7 mouse cellular contexts compared by ENCODE assay signal in the genomic region with DNA sequence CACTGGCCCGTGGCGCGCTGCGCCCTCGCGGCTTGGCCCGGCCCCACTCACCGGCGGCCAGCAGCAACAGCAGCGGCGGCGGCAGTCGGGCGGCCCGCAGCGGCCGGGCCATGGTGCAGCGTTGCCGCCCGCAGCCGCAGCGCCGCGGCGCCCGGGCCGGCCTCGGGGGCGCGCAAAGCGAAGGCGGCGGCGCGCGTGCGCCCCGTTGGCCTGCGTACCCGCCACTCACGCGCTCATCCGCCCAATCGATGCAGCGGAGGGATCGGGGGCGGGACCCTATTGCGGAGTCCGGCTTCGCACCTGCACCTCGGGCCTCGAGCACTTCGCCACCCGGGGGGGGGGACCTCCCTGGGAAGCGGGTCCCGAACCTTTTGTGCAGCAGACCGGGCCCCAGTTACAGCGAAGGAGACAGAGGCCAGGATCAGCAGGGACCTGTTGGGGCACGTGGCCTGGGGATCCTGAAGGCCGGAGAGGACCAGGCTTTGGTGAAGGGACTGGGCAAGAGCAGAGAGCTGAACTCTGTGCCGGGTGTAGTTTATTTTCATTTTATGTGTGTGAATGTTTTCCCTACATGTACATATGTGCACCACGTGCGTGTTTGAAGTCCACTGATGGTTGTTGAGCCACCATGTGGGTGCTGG. TPM values are rescaled to one million over a fixed set of nuclear protein-coding genes. Genes with fewer than 3 reads are reported as not detected.
DNase-seq lines count a peak whose midpoint lies in the region; ATAC-seq lines count a peak whose summit lies in the region.

A gene (minus strand): TSS at position 177 of the 641 bp plus-strand sequence.

- H3K9ac ChIP-seq in intestine, embryonic 16.5 days (ENCODE audit: low read depth, low read length): peak within 1 kb of the TSS; percentile 78
- peak within 1 kb of the TSS; percentile 94 for H3K9ac ChIP-seq in midbrain, embryonic 11.5 days (ENCODE audit: low read length)
- H3K9ac ChIP-seq in stomach, embryonic 14.5 days (replicated peaks; ENCODE audit: low read depth, low read length): peak within 1 kb of the TSS; percentile 77

- H3K4me2 ChIP-seq in intestine, embryonic 16.5 days (ENCODE audit: low read depth, low read length): peak within 1 kb of the TSS; percentile 99
- H3K4me2 ChIP-seq in midbrain, embryonic 11.5 days: peak within 1 kb of the TSS; percentile 100
- peak within 1 kb of the TSS; percentile 96 for H3K4me2 ChIP-seq in stomach, embryonic 14.5 days (replicated peaks; ENCODE audit: low read depth, low read length)

- peaks cover 24% of the 10 kb centered on the region for H3K4me1 ChIP-seq in intestine, embryonic 16.5 days (ENCODE audit: control insufficient read depth, insufficient read depth, low read length)
- H3K4me1 ChIP-seq in limb, embryonic 10.5 days: peaks cover 25% of the 10 kb centered on the region
- peaks cover 11% of the 10 kb centered on the region for H3K4me1 ChIP-seq in midbrain, embryonic 11.5 days (ENCODE audit: control insufficient read depth, insufficient read depth, low read length)
- H3K4me1 ChIP-seq in stomach, embryonic 14.5 days (ENCODE audit: control insufficient read depth, insufficient read depth, low read length): peaks cover 16% of the 10 kb centered on the region; the same call in 1 of the 2 replicates

- no peak within 1 kb of the TSS for H3K27ac ChIP-seq in intestine, embryonic 16.5 days (ENCODE audit: low read length)
- H3K27ac ChIP-seq in limb, embryonic 10.5 days: peak within 1 kb of the TSS; percentile 87
- H3K27ac ChIP-seq in midbrain, embryonic 11.5 days (ENCODE audit: low read depth, low read length): peak within 1 kb of the TSS; percentile 10
- no peak within 1 kb of the TSS for H3K27ac ChIP-seq in stomach, embryonic 14.5 days (ENCODE audit: low read length)

- DNase-seq in adrenal gland, postnatal 4 days (ENCODE audit: low spot score in 2 of 2): peak; percentile 49 to 56
- peak; percentile 82 for DNase-seq in embryo, embryonic 9.5 days (ENCODE audit: extremely low spot score)
- no peak for DNase-seq in gonadal fat pad, adult 2 months (ENCODE audit: low read depth)
- peak; percentile 88 for DNase-seq in limb, embryonic 10.5 days (ENCODE audit: low spot score)
- peak; percentile 99 for DNase-seq in midbrain, embryonic 11.5 days (ENCODE audit: low spot score, missing footprints)

- H3K36me3 ChIP-seq in intestine, embryonic 16.5 days (ENCODE audit: control insufficient read depth, insufficient read depth, low read length): no peaks in the 10 kb centered on the region
- H3K36me3 ChIP-seq in limb, embryonic 10.5 days: peaks cover 8% of the 10 kb centered on the region; the same call in 1 of the 2 replicates
- no peaks in the 10 kb centered on the region for H3K36me3 ChIP-seq in midbrain, embryonic 11.5 days (ENCODE audit: control insufficient read depth, insufficient read depth, low read length)
- no peaks in the 10 kb centered on the region for H3K36me3 ChIP-seq in stomach, embryonic 14.5 days (ENCODE audit: control insufficient read depth, insufficient read depth, low read length)

- H3K4me3 ChIP-seq in intestine, embryonic 16.5 days (ENCODE audit: low read length): peak within 1 kb of the TSS; percentile 75
- peak within 1 kb of the TSS; percentile 80 for H3K4me3 ChIP-seq in limb, embryonic 10.5 days
- H3K4me3 ChIP-seq in midbrain, embryonic 11.5 days (ENCODE audit: low read depth, low read length): peak within 1 kb of the TSS; percentile 62
- H3K4me3 ChIP-seq in stomach, embryonic 14.5 days (ENCODE audit: low read depth, low read length): peak within 1 kb of the TSS; percentile 65

- 9% methylated on average over 45 of the region's 63 CpGs for WGBS in intestine, embryonic 16.5 days
- WGBS in limb, embryonic 10.5 days: 12% methylated on average over 61 of the region's 63 CpGs
- WGBS in midbrain, embryonic 11.5 days: 6% methylated on average over 53 of the region's 63 CpGs
- 4% methylated on average over 59 of the region's 63 CpGs for WGBS in stomach, embryonic 14.5 days

- no peaks in the 10 kb centered on the region for H3K9me3 ChIP-seq in intestine, embryonic 16.5 days (ENCODE audit: control insufficient read depth, low read length)
- no peaks in the 10 kb centered on the region for H3K9me3 ChIP-seq in limb, embryonic 10.5 days (replicated peaks)
- no peaks in the 10 kb centered on the region for H3K9me3 ChIP-seq in midbrain, embryonic 11.5 days (ENCODE audit: control insufficient read depth, low read length)
- no peaks in the 10 kb centered on the region for H3K9me3 ChIP-seq in stomach, embryonic 14.5 days (ENCODE audit: control insufficient read depth, low read depth, low read length)

- peak; percentile 81 for ATAC-seq in intestine, embryonic 16.5 days
- ATAC-seq in midbrain, embryonic 11.5 days (ENCODE audit: low FRiP score): peak; percentile 85
- peak; percentile 70 for ATAC-seq in stomach, embryonic 14.5 days (ENCODE audit: insufficient number of reproducible peaks, insufficient read depth, low FRiP score, low read depth)

- peaks cover 16% of the 10 kb centered on the region; the same call in 1 of the 2 replicates for H3K27me3 ChIP-seq in intestine, embryonic 16.5 days (replicated peaks; ENCODE audit: control insufficient read depth, insufficient read depth, low read length)
- H3K27me3 ChIP-seq in limb, embryonic 10.5 days (ENCODE audit: low read depth, poor library complexity, severe bottlenecking): peaks cover 40% of the 10 kb centered on the region
- H3K27me3 ChIP-seq in midbrain, embryonic 11.5 days (ENCODE audit: control insufficient read depth, insufficient read depth, low read length): peaks cover 4% of the 10 kb centered on the region
- H3K27me3 ChIP-seq in stomach, embryonic 14.5 days (ENCODE audit: control insufficient read depth, insufficient read depth, low read length): no peaks in the 10 kb centered on the region

RNA-seq across cellular contexts. Expression of the gene that starts here (rescaled TPM):
- 10 to 100 TPM; 60.1 to 62.8 TPM for total RNA-seq in adrenal gland, postnatal 4 days (2021)
- 35.6 and 38.2 TPM in 2 replicates for polyA plus RNA-seq in gonadal fat pad, adult 2 months (2012; rRNA removed)
- 32.0 and 35.6 TPM in 2 replicates for polyA plus RNA-seq in intestine, embryonic 16.5 days (2015; fragmentation: Nextera tagmentation; extraction: Ambion mirVana)
- 31.1 and 50.4 TPM in 2 replicates for polyA plus RNA-seq in limb, embryonic 10.5 days (2016; fragmentation: Nextera tagmentation; extraction: Ambion mirVana)
- polyA plus RNA-seq in midbrain, embryonic 11.5 days (2014; fragmentation: Nextera tagmentation; extraction: Ambion mirVana): 118 and 119 TPM in 2 replicates
- polyA plus RNA-seq in stomach, embryonic 14.5 days (2014; fragmentation: Nextera tagmentation; extraction: Ambion mirVana): 79.8 and 85.3 TPM in 2 replicates

Comparison
In these comparisons a context has a peak if more than half of its experiments do, and no peak if none do; other contexts are left out.
1. H3K27ac ChIP-seq: peak in limb, embryonic 10.5 days (single experiment) and midbrain, embryonic 11.5 days (single experiment); none in intestine, embryonic 16.5 days (single experiment) and stomach, embryonic 14.5 days (single experiment).
2. Peak in every context shown above with its lines, with median percentiles within 50 percentile points of each other: ATAC-seq, H3K4me2 ChIP-seq, H3K4me3 ChIP-seq and H3K9ac ChIP-seq.